Mouse (Mus musculus) limb, embryonic 11.5 days (tissue): ENCODE data around the gene Xdh. TPM values are rescaled to one million over a fixed set of nuclear protein-coding genes. Genes with fewer than 3 reads are reported as not detected.
A peak's percentile ranks its signal among the peaks of the same experiment; 100 is the strongest.

Experiments
- ATAC-seq: fragments of 200-750 bp; cut with Nextera tagmentation; 2 replicates; pipeline ENCODE4 v1.8.0; 2017; ENCODE audit warnings: low read depth; ENCODE audit not compliant: insufficient number of reproducible peaks, low FRiP score, low TSS enrichment
- DNase-seq: peaks from one replicate; pipeline ENCODE4 v3.0.0-alpha.2; 2015; ENCODE audit warnings: low spot score
- H3K27ac ChIP-seq: fragments of 300-500 bp; sonication (generic); replicated peaks from 2 replicates; pipeline ENCODE4 v1.5.1; 2014; ENCODE audit warnings: low read depth, mild to moderate bottlenecking, low read length
- H3K27me3 ChIP-seq: fragments of 300-500 bp; sonication (generic); 2 replicates; pipeline ENCODE4 v1.6.1; 2014; ENCODE audit warnings: mild to moderate bottlenecking, low read length, mixed read lengths; ENCODE audit not compliant: control insufficient read depth, insufficient read depth
- H3K36me3 ChIP-seq: fragments of 300-500 bp; sonication (generic); 2 replicates; pipeline ENCODE4 v1.6.1; 2014; ENCODE audit warnings: mild to moderate bottlenecking, low read length, moderate library complexity, mixed read lengths; ENCODE audit not compliant: control insufficient read depth, insufficient read depth
- H3K4me1 ChIP-seq: fragments of 300-500 bp; sonication (generic); 2 replicates; pipeline ENCODE4 v1.6.1; 2014; ENCODE audit warnings: low read length, mixed read lengths; ENCODE audit not compliant: control insufficient read depth, insufficient read depth
- H3K4me2 ChIP-seq: fragments of 300-500 bp; sonication (generic); 2 replicates; pipeline ENCODE4 v1.6.1; 2014; ENCODE audit warnings: low read depth, mild to moderate bottlenecking, moderate library complexity; ENCODE audit not compliant: severe bottlenecking
- H3K4me3 ChIP-seq: fragments of 300-500 bp; sonication (generic); 2 replicates; pipeline ENCODE4 v1.5.1; 2014; ENCODE audit warnings: low read depth, low read length
- H3K9ac ChIP-seq: fragments of 300-500 bp; sonication (generic); 2 replicates; pipeline ENCODE4 v1.6.1; 2014; ENCODE audit warnings: mild to moderate bottlenecking, low read length
- H3K9me3 ChIP-seq: fragments of 300-500 bp; sonication (generic); 2 replicates; pipeline ENCODE4 v1.6.1; 2016; ENCODE audit warnings: low read length; ENCODE audit not compliant: control insufficient read depth
- WGBS: fragments of 180-500 bp; shearing (Covaris S2); extraction: QIAGEN DNeasy Blood & Tissue Kit; methylation state at CpG from one replicate; pipeline ENCODE4 v1.1.7; 2014; 5-methylcytosine and 5-hydroxymethylcytosine counted together
- polyA plus RNA-seq: library from polyadenylated mRNA; unstranded; fragments of >200 nt; fragmentation: Nextera tagmentation; extraction: Ambion mirVana; gene quantifications from 2 replicates; pipeline ENCODE4 v1.2.1, GENCODE M21; 2014

The Xdh gene
- polyA plus RNA-seq, 1 experiment from 2014 or later: 0.19 TPM

GRCm38 (mm10) chr17:73886071-73886785, 63.8 kb downstream of the Xdh start:
- H3K27me3 ChIP-seq: no peaks in the 10 kb centered on the region
- H3K4me1 ChIP-seq: no peaks in the 10 kb centered on the region
- H3K9me3 ChIP-seq: no peaks in the 10 kb centered on the region
- H3K4me3 ChIP-seq: no peak overlapping the region
- no peak for ATAC-seq
- H3K27ac ChIP-seq: no peak overlapping the region
- WGBS: 86% methylated on average over 25 of the region's 25 CpGs
- H3K4me2 ChIP-seq: no peak overlapping the region
- no peak for DNase-seq
- H3K36me3 ChIP-seq: no peaks in the 10 kb centered on the region
- no peak overlapping the region for H3K9ac ChIP-seq

GRCm38 (mm10) chr17:73883332-73883731, 66.7 kb downstream of the Xdh start:
- DNase-seq (no peak), ATAC-seq (no peak)
- Histone ChIP-seq H3K4me3 (no peak overlapping the region), H3K9me3 (no peaks in the 10 kb centered on the region), H3K4me1 (no peaks in the 10 kb centered on the region), H3K27ac (no peak overlapping the region), H3K27me3 (no peaks in the 10 kb centered on the region), H3K9ac (no peak overlapping the region), H3K36me3 (no peaks in the 10 kb centered on the region), H3K4me2 (no peak overlapping the region)
- WGBS: 80% methylated on average over 12 of the region's 12 CpGs

GRCm38 (mm10) chr17:73882194-73882593, 67.8 kb downstream of the Xdh start:
- WGBS: 15% methylated on average over 9 of the region's 9 CpGs
- Histone ChIP-seq H3K4me2 (no peak overlapping the region), H3K4me3 (no peak overlapping the region), H3K27me3 (no peaks in the 10 kb centered on the region), H3K4me1 (no peaks in the 10 kb centered on the region), H3K9me3 (no peaks in the 10 kb centered on the region), H3K27ac (no peak overlapping the region), H3K9ac (no peak overlapping the region), H3K36me3 (no peaks in the 10 kb centered on the region)
- ATAC-seq (peak; percentile 72), DNase-seq (peak; percentile 84)

GRCm38 (mm10) chr17:73881295-73881694, 68.7 kb downstream of the Xdh start:
- Histone ChIP-seq H3K36me3 (no peaks in the 10 kb centered on the region), H3K27me3 (no peaks in the 10 kb centered on the region), H3K9ac (no peak overlapping the region), H3K4me2 (no peak overlapping the region), H3K4me3 (no peak overlapping the region), H3K4me1 (no peaks in the 10 kb centered on the region), H3K9me3 (no peaks in the 10 kb centered on the region), H3K27ac (no peak overlapping the region)
- 83% methylated on average over 6 of the region's 6 CpGs for WGBS
- DNase-seq (no peak), ATAC-seq (no peak)

GRCm38 (mm10) chr17:73880286-73880685, 69.7 kb downstream of the Xdh start:
- Histone ChIP-seq H3K27ac (no peak overlapping the region), H3K36me3 (no peaks in the 10 kb centered on the region), H3K9ac (no peak overlapping the region), H3K4me2 (no peak overlapping the region), H3K9me3 (no peaks in the 10 kb centered on the region), H3K4me3 (no peak overlapping the region), H3K27me3 (no peaks in the 10 kb centered on the region), H3K4me1 (no peaks in the 10 kb centered on the region)
- 83% methylated on average over 6 of the region's 6 CpGs for WGBS
- no peak for ATAC-seq
- DNase-seq: no peak

GRCm38 (mm10) chr17:73879262-73879916, 70.6 kb downstream of the Xdh start:
- no peaks in the 10 kb centered on the region for H3K36me3 ChIP-seq
- 92% methylated on average over 10 of the region's 10 CpGs for WGBS
- DNase-seq: no peak
- H3K4me3 ChIP-seq: no peak overlapping the region
- no peaks in the 10 kb centered on the region for H3K4me1 ChIP-seq
- ATAC-seq: no peak
- H3K27me3 ChIP-seq: no peaks in the 10 kb centered on the region
- H3K27ac ChIP-seq: no peak overlapping the region
- H3K4me2 ChIP-seq: no peak overlapping the region
- no peaks in the 10 kb centered on the region for H3K9me3 ChIP-seq
- no peak overlapping the region for H3K9ac ChIP-seq

GRCm38 (mm10) chr17:73875674-73876073, 74.3 kb downstream of the Xdh start:
- Histone ChIP-seq H3K9me3 (no peaks in the 10 kb centered on the region), H3K9ac (no peak overlapping the region), H3K36me3 (no peaks in the 10 kb centered on the region), H3K4me1 (no peaks in the 10 kb centered on the region), H3K27ac (no peak overlapping the region), H3K27me3 (no peaks in the 10 kb centered on the region), H3K4me2 (no peak overlapping the region), H3K4me3 (no peak overlapping the region)
- WGBS: 84% methylated on average over 7 of the region's 7 CpGs
- no peak for DNase-seq
- no peak for ATAC-seq

GRCm38 (mm10) chr17:73875268-73875667, 74.7 kb downstream of the Xdh start:
- Histone ChIP-seq H3K36me3 (no peaks in the 10 kb centered on the region), H3K4me2 (no peak overlapping the region), H3K9ac (no peak overlapping the region), H3K4me1 (no peaks in the 10 kb centered on the region), H3K9me3 (no peaks in the 10 kb centered on the region), H3K4me3 (no peak overlapping the region), H3K27ac (no peak overlapping the region), H3K27me3 (no peaks in the 10 kb centered on the region)
- DNase-seq (no peak), ATAC-seq (no peak)
- WGBS: 90% methylated on average over 4 of the region's 4 CpGs
